Mouse (Mus musculus): ENCODE data around the gene Zhx3.

Zhx3 gene

DNA sequence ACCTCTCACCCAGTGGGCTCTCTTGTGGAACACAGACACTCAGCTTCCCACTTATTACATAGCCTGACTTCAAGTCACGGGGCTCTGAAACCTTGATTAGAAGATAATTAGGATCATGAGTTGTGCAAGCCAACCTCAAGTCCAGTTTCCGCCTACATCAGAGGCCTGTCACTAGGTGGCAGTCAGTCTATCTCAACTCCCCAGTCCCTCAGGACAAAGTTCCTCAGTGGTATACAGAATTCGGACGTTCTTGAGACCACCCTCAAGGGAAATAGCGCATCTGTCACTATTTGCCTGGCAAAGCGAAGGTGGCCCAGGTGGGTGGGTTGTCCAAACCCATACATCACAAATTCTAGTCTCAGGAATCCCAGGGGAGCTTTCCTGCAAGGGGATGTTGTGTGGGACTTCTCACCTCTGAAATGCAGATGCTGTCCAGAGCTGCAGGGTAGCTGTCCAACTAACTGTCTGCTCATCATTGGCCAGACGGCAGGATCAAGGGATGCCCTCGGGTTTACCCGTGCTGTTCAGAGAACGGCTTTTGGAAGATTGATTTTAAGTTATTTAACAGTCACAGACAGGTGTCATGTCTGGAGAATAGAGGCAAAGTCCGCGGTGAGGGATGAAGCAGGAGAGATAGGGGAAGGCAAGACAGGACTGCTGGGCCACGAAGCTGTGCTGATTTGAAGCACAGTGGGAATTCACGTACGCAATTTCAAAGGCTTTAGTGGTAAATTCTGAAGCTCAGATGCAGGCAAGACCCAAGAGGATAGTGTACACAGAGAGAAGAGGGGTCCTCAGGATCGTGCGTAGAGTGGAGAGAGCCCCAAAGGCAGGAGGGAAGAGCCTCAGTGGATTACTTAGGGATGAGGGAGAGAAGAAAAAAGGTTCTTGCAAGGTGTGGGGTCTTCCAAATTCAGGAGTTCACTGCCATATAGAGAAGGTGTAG is 142.7 kb downstream of the Zhx3 start:
- DNase-seq (ENCODE audit: low spot score in 2 of 2), result no peak

DNA sequence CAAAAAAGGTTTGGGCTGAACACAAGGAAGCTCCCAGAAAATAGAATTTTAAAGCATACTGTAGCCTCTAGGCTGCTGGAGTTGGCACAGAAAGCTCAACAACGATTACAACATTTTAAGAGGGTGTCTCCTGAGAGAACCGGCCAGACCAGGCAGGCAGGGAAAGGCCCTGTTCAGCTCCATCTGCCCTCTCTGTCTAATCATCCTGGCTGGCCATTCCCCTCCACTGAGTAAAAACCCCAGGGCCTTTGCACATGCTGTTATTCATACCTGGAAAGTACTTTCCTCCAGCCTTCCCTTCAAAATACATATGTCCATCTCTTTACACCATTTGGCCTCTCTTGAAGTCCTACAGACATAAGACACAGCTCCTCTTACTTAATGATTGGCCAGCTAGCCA is 143.4 kb downstream of the Zhx3 start:
- DNase-seq (ENCODE audit: low spot score in 2 of 2), result no peak

DNA sequence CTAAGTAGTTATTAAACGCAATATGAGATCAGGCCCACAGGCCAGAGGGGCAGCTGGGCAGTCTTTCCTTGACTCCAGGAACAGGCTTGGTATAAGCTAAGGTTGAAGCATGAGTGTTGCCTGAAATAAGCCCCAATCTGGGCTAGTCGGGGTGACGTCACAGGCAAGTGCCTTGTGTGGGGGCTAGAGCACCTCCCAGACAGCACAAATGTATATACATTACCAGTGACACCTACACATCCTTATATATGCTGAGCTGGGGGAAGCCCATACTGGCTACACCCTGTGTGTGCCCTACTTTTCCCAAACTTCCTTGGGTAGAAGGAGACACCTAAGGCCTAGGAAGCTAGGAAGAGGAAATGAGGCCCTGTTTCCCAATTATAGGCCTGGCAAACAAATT is 143.8 kb downstream of the Zhx3 start:
- no peak for DNase-seq (ENCODE audit: low spot score in 2 of 2)

DNA sequence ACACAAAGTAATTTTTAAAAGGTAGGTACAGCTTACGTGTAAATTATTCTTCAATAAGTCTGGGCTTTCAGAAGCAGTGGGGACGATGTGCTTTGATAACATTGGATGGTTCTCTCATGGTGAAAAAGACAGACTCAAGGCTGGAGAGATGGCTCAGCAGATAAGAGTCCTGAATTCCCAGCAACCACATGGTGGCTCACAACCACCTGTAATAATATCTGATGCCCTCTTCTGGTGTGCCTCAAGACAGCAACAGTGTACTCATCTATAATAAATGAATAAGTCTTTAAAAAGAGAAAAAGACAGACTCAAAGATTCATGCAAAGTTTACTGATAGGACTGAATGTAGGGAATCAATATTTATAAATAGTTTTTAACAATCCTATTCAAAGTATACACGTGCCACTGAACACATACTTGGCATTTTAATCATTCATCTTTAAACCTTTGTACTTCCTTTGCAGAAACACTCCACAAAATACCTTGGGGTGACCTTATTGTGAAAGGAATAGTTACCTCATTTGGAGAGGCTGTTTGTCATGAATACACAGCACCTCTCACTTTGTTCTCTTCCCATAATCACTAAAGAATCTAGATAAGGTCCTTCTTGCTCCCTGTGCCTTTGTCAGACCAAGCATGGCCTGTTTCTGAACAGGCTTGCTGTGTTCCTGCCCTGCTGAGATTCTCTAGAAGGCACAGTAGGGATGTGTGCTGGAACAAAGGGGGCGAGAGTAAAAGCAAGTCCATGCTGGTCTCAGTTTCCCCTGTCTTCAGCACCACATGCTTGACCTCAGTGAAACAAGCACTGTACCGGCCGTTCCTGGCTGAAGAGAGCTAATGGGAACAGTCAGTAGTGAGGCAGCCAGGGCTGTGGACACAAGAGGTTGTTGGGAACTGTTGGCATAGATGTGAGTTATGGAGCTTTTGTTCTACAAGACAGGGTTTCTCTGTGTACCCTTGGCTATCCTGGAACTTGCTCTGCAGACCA is 146.6 kb downstream of the Zhx3 start:
- DNase-seq (ENCODE audit: low spot score in 2 of 2), result no peak

DNA sequence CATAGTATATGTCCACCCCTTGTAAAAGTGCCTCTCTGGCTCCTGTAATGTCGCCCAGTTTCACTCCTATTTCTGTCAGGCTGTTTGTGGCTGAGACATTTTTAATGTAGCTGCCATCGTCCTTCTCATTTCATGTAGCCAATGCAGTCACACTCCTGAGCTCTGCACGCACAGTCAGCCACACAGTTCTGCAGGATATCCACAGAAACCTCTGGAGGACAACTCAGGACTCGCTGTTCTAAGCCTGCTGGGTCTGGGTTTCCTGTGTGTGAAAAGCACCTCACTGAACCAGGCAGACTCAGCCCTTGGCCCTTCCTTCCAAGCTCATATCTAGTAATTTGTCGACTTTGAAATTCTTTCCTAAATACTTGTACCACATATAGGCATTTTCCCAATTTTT is 148.3 kb downstream of the Zhx3 start:
- DNase-seq (ENCODE audit: low spot score in 2 of 2), result no peak

DNA sequence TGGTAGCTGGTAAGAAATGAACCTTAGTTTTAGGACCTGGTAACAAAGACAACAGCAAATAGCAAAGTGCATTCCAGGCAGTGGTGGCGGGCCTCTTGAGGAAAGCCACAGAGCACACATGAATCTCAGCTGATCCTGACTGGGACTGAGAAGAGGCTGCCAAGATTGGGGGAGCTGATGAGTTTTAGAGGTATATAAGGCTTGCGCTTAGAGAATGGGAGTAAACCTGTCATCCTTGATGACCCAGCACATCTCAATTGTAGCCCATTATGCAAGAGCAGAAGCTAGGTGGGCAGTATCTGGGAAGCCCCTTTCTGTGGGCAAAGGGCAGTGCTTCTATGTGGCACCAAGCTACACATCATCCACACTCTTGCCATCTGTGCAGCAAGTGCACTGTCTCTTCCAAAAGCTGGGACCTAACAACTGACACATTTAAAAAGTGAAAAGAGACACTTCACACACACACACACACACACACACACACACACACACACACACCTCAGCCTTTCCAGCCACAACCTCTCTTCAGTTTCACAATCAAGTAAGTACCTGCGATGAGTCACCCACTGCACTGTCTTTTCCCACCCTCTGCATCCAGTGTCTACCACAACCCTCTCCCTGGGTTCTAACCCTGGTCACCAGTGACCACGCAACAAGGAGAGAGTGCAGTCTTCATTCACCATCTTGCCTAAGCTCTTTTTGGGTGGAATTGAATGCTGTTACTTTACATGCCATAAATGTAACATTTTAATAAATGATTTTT is 149.0 kb downstream of the Zhx3 start:
- DNase-seq (ENCODE audit: low spot score in 2 of 2), result no peak

DNA sequence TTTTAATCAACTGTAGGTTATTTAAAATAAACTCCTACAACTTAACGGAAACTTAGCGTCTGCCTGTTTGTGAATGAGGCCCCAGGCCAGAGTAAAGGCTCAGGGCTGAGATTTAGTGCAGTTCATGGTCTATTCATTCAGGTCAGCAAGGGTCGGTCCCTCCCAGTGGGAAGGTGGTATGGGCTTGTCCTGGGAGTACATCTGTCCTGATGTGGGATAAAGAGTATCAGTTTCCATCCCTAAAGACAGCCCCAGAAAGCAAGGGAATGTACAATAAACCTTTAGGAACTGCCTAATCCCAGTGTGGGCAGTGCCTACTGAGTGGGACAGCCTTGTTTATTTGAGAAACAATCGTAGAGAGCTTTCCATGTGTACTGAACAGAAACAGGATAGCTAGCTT is 150.1 kb downstream of the Zhx3 start:
- no peak for DNase-seq (ENCODE audit: low spot score in 2 of 2)

DNA sequence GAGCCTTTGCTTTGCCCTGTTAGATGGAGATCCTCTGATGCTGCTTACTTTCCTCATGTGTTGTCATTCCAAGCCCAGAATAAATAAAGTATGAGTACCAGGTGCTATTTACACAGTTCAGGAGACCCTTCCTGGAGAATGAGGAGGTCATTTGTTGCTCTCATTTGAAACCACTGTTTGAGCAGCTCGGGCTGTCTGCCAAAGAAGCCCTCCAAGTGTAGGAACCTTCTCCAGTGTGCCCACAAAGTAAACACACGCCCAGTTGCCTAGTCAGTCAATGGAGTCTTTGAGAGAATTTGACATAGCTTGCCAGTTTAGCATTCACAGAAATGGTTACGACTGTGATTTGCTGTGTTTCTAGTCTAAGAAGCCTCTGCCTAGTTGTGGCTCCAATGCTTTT is 154.0 kb downstream of the Zhx3 start:
- no peak for DNase-seq (ENCODE audit: low spot score in 2 of 2)

DNA sequence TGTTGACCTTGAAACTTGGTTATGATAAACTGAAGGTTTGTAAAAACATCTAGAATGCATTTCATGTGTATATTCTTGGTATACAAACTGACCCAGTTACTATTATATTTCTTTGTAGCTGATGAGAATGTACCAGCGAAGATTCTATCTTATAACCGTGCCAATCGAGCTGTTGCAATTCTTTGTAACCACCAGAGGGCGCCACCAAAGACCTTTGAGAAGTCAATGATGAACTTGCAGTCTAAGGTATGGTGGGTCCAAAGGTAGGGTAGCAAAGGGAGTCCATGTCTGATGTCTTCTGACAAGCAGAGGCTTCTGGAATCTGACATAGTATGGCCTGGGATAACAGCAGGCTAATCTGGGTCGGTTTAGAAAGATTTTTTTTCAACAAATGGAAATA is 155.5 kb downstream of the Zhx3 start:
- no peak for DNase-seq (ENCODE audit: low spot score in 2 of 2)

DNA sequence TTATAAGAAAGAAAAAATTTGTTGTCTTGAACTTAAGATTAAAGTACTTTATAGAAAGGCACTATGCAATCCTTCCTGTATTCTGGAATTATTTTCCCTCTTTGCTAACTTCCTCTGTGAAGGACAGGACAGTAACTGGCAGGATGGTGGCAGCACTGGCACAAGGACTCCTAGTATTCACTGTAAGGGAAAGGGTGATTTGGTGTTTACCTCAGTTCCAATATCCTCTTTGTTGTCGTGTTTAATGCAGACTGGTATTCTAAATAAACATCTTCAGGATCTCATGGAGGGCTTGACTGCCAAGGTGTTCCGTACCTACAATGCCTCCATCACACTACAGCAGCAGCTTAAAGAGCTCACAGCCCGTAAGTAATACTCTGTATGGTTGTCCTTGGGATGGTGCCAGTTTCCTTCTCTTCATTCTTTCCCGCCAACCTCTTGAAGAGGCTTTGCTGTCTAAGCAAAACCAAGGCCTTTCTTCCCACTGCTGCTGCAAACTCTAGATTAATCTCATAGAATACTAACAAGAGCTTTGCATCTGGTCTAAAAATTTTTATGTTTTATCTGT is 157.3 kb downstream of the Zhx3 start:
- DNase-seq (ENCODE audit: low spot score in 2 of 2), result no peak

DNA sequence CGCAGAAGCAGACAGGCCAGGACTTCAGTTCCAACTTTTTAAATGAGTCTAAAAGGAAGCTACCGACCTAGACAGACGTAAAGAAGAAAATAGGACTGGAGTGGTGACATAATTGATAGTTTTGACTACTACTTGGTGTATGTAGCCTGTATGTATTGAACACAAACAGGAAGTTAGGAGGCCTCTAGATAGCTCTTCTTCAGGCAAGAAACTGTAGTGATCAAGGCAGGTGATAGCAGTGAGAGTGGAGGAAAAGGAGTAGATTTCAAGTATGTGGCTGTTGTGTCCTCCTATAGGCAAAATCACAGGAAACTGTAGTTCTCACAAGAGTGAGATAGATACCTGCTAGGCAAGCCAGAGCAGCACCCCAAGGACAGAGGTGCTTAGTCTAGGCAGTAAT is 165.1 kb downstream of the Zhx3 start:
- DNase-seq (ENCODE audit: low spot score in 2 of 2), result no peak

DNA sequence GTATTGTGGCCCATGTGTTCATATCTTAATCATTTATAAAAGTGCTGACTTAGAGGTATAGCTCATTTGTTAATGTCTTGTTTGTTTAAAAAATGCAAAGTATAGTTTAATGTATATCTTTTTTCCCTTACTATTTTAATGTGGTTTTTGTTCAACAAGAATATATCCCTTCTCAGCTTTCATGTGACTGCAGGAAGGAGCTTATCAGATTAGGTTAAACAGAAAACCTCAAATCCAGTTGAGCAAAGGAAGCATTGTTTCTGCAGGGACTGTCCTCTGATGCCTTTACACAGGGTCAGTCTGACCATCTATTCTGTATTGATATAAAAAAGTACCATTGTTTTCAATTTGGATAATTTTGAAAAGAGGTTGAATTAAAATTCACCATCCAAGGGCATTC is 170.0 kb downstream of the Zhx3 start:
- DNase-seq (ENCODE audit: low spot score in 2 of 2), result no peak

DNA sequence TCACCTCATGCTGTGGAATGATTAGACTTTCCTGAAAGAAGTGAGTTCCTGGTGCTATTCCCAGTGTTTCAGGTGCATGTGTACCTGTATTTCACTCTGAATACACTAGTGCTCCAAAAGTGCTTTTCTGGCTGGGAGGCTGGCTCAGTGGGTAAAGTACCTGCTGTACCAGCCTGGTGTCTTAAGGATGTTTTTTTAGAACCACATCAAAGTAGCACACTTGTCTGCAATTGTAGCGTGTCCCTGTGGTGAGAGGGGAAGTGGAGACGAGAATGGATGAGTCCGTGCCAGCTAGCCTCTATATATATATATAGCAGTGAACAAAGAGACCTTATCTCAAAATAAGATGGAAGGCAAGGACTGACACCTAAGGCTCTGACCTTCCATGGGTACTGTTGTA is 171.2 kb downstream of the Zhx3 start:
- no peak for DNase-seq (ENCODE audit: low spot score in 2 of 2)

DNA sequence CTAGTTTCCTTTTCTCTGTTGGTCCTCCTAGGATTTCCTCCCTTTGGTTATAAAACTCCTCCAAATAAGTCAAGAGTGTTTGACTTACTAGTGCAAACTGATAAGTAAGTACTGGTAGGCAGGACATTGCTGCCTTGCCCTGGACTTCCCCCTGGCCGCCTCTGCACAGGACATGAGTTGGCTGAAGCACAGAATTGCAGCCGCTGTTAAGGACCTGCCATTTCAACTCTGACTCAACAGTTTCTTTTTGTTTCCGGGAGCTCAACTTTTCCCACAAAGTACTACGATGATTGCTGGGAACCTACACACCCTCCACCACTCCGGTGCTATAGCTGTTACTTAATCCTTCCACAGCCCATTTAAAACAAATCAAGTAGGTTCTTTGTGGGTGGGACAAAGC is 172.5 kb downstream of the Zhx3 start:
- peak in 1 of 2 experiments; percentile 49 for DNase-seq (ENCODE audit: low spot score in 2 of 2)

All from urinary bladder, adult 18-20 months (tissue).